Mouse (Mus musculus) kidney, postnatal 10 days (tissue): ENCODE data around the gene Ift57.

Source experiments
- DNase-seq: peaks from one replicate; pipeline ENCODE4 v3.0.0; 2021; ENCODE audit warnings: mixed read lengths

Ift57 gene

GRCm38 (mm10) chr16:49698620-49699525 is at the start of gene Ift57:
Ift57 (plus strand) TSS chr16:49699233.
- DNase-seq, result peak; percentile 99

- no peak for DNase-seq
Observed at GRCm38 (mm10) chr16:49657182-49657581, 41.9 kb upstream of the Ift57 start.

- DNase-seq, result no peak
Observed at GRCm38 (mm10) chr16:49658029-49658428, 41.0 kb upstream of the Ift57 start.

GRCm38 (mm10) chr16:49659131-49659530 is 39.9 kb upstream of the Ift57 start:
- DNase-seq, result no peak

- no peak for DNase-seq
Observed at GRCm38 (mm10) chr16:49660111-49660510, 38.9 kb upstream of the Ift57 start.

- no peak for DNase-seq
Observed at GRCm38 (mm10) chr16:49662201-49662600, 36.8 kb upstream of the Ift57 start.

- no peak for DNase-seq
Observed at GRCm38 (mm10) chr16:49664677-49665076, 34.4 kb upstream of the Ift57 start.

- no peak for DNase-seq
Observed at GRCm38 (mm10) chr16:49679666-49680065, 19.4 kb upstream of the Ift57 start.

GRCm38 (mm10) chr16:49684961-49685360 is 14.1 kb upstream of the Ift57 start:
- DNase-seq, result no peak

GRCm38 (mm10) chr16:49699821-49700220 is 788 bp downstream of the Ift57 start:
- DNase-seq, result no peak

GRCm38 (mm10) chr16:49708074-49708473 is 9.0 kb downstream of the Ift57 start:
- DNase-seq, result no peak

GRCm38 (mm10) chr16:49710188-49710587 is 11.2 kb downstream of the Ift57 start:
- DNase-seq, result no peak

- DNase-seq, result no peak
Observed at GRCm38 (mm10) chr16:49713302-49713701, 14.3 kb downstream of the Ift57 start.

- DNase-seq, result no peak
Observed at GRCm38 (mm10) chr16:49720671-49721070, 21.6 kb downstream of the Ift57 start.

GRCm38 (mm10) chr16:49721678-49722077 is 22.6 kb downstream of the Ift57 start:
- DNase-seq, result no peak

- no peak for DNase-seq
Observed at GRCm38 (mm10) chr16:49723222-49723621, 24.2 kb downstream of the Ift57 start.

GRCm38 (mm10) chr16:49724232-49724631 is 25.2 kb downstream of the Ift57 start:
- DNase-seq, result no peak

- DNase-seq, result no peak
Observed at GRCm38 (mm10) chr16:49724931-49725330, 25.9 kb downstream of the Ift57 start.

- DNase-seq, result no peak
Observed at GRCm38 (mm10) chr16:49725446-49725845, 26.4 kb downstream of the Ift57 start.

- no peak for DNase-seq
Observed at GRCm38 (mm10) chr16:49726216-49726615, 27.2 kb downstream of the Ift57 start.

- no peak for DNase-seq
Observed at GRCm38 (mm10) chr16:49726761-49727160, 27.7 kb downstream of the Ift57 start.

GRCm38 (mm10) chr16:49736536-49736935 is 37.5 kb downstream of the Ift57 start:
- no peak for DNase-seq

- DNase-seq, result no peak
Observed at GRCm38 (mm10) chr16:49747360-49747759, 48.3 kb downstream of the Ift57 start.

GRCm38 (mm10) chr16:49752906-49753305 is 53.9 kb downstream of the Ift57 start:
- no peak for DNase-seq

- no peak for DNase-seq
Observed at GRCm38 (mm10) chr16:49753318-49753717, 54.3 kb downstream of the Ift57 start.
